Mouse (Mus musculus) hindbrain, embryonic 11.5 days (tissue): Measurements from ENCODE around the gene Birc2. TPM values are rescaled to one million over a fixed set of nuclear protein-coding genes. Genes with fewer than 3 reads are reported as not detected.

ENCODE experiments used
- ATAC-seq: fragments of 200-750 bp; cut with Nextera tagmentation; 2 replicates; pipeline ENCODE4 v1.8.0; 2017; ENCODE audit warnings: mild to moderate bottlenecking, moderate TSS enrichment, moderate library complexity; ENCODE audit not compliant: low FRiP score
- DNase-seq: peaks from one replicate; pipeline ENCODE4 v3.0.0-alpha.2; 2015; ENCODE audit warnings: low spot score
- H3K27ac ChIP-seq: fragments of 300-500 bp; sonication (generic); 2 replicates; pipeline ENCODE4 v1.5.1; 2014; ENCODE audit warnings: mild to moderate bottlenecking, low read depth, low read length
- H3K27me3 ChIP-seq: fragments of 300-500 bp; sonication (generic); 2 replicates; pipeline ENCODE4 v1.6.1; 2014; ENCODE audit warnings: mild to moderate bottlenecking, low read length, moderate library complexity, mixed read lengths; ENCODE audit not compliant: control insufficient read depth, insufficient read depth
- H3K36me3 ChIP-seq: fragments of 300-500 bp; sonication (generic); 2 replicates; pipeline ENCODE4 v1.6.1; 2014; ENCODE audit warnings: mild to moderate bottlenecking, low read length, moderate library complexity, mixed read lengths; ENCODE audit not compliant: control insufficient read depth, insufficient read depth
- H3K4me1 ChIP-seq: fragments of 300-500 bp; sonication (generic); replicated peaks from 2 replicates; pipeline ENCODE4 v1.6.1; 2014; ENCODE audit warnings: low read length, mixed read lengths; ENCODE audit not compliant: control insufficient read depth, insufficient read depth
- H3K4me2 ChIP-seq: fragments of 300-500 bp; sonication (generic); replicated peaks from 2 replicates; pipeline ENCODE4 v1.6.1; 2014; ENCODE audit warnings: mild to moderate bottlenecking, low read depth, low read length
- H3K4me3 ChIP-seq: fragments of 300-500 bp; sonication (generic); 2 replicates; pipeline ENCODE4 v1.5.1; 2014; ENCODE audit warnings: low read depth, low read length
- H3K9ac ChIP-seq: fragments of 300-500 bp; sonication (generic); 2 replicates; pipeline ENCODE4 v1.6.1; 2014; ENCODE audit warnings: low read depth, low read length
- H3K9me3 ChIP-seq: fragments of 300-500 bp; sonication (generic); 2 replicates; pipeline ENCODE4 v1.6.1; 2016; ENCODE audit warnings: low read length; ENCODE audit not compliant: control insufficient read depth
- WGBS: fragments of 180-500 bp; shearing (Covaris S2); extraction: QIAGEN DNeasy Blood & Tissue Kit; methylation state at CpG from one replicate; pipeline ENCODE4 v1.1.7; 2014; 5-methylcytosine and 5-hydroxymethylcytosine counted together
- polyA plus RNA-seq: library from polyadenylated mRNA; unstranded; fragments of >200 nt; fragmentation: Nextera tagmentation; extraction: Ambion mirVana; gene quantifications from 2 replicates; pipeline ENCODE4 v1.2.1, GENCODE M21; 2014

Birc2 gene
- polyA plus RNA-seq, 1 experiment from 2014 or later: 45.3 TPM

DNA sequence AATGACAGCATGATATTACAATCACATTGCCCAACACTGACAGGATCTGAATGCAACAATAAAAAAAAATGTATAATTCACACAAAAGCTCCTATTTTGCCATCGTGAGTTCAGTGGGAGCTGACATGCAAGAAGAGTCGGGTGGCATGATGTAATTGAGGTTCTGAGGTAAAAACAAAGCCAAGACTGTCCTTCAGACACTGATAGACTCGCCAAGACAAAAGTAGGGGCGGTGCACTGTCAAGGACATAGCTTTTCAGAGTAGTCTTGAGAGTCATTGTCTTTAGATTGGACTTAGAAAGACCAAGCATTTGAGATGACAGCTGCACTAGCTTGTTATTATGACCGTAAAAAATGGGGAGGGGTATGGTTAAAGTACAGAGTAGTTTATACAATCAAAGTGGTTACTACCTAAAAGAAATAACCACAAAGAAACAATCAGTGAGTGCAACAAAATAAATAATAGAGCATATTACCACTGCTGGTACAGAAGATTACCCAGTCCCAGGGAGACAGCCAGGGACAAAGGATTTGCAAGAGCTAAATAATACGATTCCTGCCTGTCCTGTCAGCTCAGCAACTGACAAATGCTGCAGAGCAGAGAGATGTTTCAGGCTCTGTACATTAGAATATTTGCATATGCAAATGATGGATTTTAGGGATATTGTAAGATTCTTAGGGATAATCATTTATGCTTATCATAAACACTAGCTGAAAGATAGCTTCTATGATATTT is 40.6 kb downstream of the Birc2 start:
- no peak; the same call in 1 of the 2 replicates for ATAC-seq
- 72% methylated on average over 6 of the region's 6 CpGs for WGBS
- Histone ChIP-seq H3K27ac (no peak overlapping the region), H3K4me3 (no peak overlapping the region), H3K4me2 (no peak overlapping the region), H3K27me3 (no peaks in the 10 kb centered on the region), H3K4me1 (no peaks in the 10 kb centered on the region), H3K36me3 (0 out of 2 replicates have a peak, but pooled peaks cover 2% of the 10 kb centered on the region), H3K9ac (no peak overlapping the region), H3K9me3 (no peaks in the 10 kb centered on the region)
- DNase-seq: no peak

DNA sequence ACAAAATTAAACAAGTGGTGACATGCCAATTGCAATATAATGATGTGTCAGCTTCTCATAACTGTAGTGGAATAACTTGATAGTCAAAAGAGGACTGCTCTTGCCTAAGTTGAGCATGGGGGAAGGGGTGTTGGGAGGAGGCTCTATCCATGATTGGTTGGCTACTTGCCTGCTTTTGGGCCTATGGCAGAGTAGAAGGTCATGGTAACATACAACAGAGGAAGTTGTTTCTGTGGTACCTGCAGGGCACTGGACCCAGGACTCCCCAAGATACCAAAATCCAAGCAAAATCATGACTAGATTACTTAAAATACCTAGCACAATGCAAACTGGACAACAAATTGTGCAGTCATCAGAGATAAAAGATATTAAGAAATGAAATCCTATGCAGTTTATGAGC is 41.3 kb downstream of the Birc2 start:
- Histone ChIP-seq H3K9ac (no peak overlapping the region), H3K4me3 (no peak overlapping the region), H3K4me2 (no peak overlapping the region), H3K9me3 (no peaks in the 10 kb centered on the region), H3K27ac (no peak overlapping the region), H3K36me3 (0 out of 2 replicates have a peak, but pooled peaks cover 2% of the 10 kb centered on the region), H3K4me1 (no peaks in the 10 kb centered on the region), H3K27me3 (no peaks in the 10 kb centered on the region)
- DNase-seq (no peak), ATAC-seq (no peak)

DNA sequence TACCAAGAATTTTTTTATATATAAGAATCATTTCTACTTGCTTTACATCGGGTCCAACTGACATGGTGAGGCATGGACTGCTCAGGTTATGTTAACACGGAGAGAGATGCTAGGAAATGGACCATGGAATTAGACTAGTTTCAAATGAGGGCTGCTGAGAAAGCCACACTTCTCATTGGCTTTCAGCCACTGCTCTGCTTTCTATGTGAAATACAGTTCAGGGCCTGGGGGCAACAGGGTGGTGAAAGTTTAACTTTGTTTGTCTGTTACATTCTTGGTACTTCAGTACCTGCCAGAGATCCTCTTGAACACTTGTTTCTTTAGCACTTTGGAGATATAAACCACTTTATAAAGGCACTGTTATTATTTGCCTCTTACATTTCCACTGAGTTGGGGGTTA is 43.3 kb downstream of the Birc2 start:
- no peaks in the 10 kb centered on the region for H3K9me3 ChIP-seq
- no peak overlapping the region for H3K4me3 ChIP-seq
- H3K4me2 ChIP-seq: no peak overlapping the region
- ATAC-seq (no peak), DNase-seq (no peak)
- no peaks in the 10 kb centered on the region for H3K4me1 ChIP-seq
- WGBS: 94% methylated on average over 2 of the region's 2 CpGs
- no peaks in the 10 kb centered on the region for H3K27me3 ChIP-seq
- H3K27ac ChIP-seq: no peak overlapping the region
- 0 out of 2 replicates have a peak, but pooled peaks cover 2% of the 10 kb centered on the region for H3K36me3 ChIP-seq
- no peak overlapping the region for H3K9ac ChIP-seq

DNA sequence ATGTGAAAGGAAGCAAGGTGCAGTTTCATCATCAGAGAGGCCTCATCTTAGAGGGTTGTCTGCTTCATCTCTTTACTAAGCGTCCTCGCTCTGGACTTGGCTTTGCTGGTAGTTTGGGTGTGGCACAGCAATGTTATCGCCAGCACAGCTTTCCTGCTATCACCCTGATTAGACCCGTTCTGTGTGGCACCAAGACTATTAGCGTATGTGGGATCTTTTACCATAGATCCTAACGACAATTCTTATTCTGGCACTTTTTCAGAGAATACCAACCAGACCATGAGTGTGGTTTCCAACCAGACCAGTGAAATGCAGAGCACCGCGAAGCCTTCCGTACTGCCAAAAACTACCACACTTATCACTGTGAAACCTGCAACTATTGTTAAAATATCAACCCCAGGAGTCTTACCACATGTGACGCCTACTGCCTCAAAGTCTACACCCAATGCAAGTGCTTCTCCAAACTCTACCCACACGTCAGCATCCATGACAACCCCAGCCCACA is 46.2 kb downstream of the Birc2 start:
- no peak for ATAC-seq
- no peaks in the 10 kb centered on the region for H3K9me3 ChIP-seq
- WGBS: 95% methylated on average over 11 of the region's 11 CpGs
- 0 out of 2 replicates have a peak, but pooled peaks cover 2% of the 10 kb centered on the region for H3K36me3 ChIP-seq
- H3K4me2 ChIP-seq: no peak overlapping the region
- no peak for DNase-seq
- H3K4me3 ChIP-seq: no peak overlapping the region
- H3K9ac ChIP-seq: no peak overlapping the region
- H3K27ac ChIP-seq: no peak overlapping the region
- no peaks in the 10 kb centered on the region for H3K27me3 ChIP-seq
- no peaks in the 10 kb centered on the region for H3K4me1 ChIP-seq

DNA sequence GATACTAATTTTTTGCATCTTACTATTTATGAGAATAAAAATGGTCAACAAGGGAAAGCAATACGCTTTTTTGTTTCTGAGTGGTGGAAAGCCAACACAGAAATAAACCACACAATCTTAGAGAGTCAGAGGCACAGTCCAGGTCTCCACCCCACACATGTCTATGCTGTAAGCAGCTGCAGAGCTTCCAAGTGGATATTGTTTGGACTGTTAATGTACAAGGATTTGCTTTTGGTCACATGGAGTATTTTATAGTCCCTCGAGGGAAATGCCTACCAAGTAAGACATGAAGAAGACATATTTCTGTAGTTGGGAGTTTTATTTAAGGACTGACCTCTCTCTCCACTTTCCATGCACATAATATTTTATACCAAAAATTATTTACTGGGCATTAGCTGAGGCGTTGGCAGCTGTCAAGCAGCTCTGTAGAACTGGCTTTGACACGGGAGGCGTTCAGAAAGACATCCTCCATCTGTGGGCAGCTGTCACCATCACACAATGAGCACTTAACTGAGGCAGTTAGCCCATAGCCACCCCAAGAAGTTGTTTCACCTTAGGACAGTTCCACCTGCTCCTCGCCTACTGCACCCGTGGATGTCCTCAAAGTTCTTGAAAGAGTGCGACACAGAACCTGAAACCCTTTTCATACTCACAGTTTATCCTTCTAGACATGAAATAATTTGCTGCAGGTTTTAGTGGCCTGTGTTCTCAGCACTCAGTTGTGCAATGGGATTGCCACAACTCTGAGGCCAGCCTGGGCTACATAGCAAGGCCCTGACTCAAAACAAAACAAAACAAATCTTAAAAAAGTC is 46.9 kb downstream of the Birc2 start:
- no peak for ATAC-seq
- H3K4me2 ChIP-seq: no peak overlapping the region
- H3K36me3 ChIP-seq: 0 out of 2 replicates have a peak, but pooled peaks cover 2% of the 10 kb centered on the region
- no peaks in the 10 kb centered on the region for H3K4me1 ChIP-seq
- DNase-seq: no peak
- 92% methylated on average over 8 of the region's 8 CpGs for WGBS
- H3K9me3 ChIP-seq: no peaks in the 10 kb centered on the region
- H3K27ac ChIP-seq: no peak overlapping the region
- H3K27me3 ChIP-seq: no peaks in the 10 kb centered on the region
- no peak overlapping the region for H3K4me3 ChIP-seq
- no peak overlapping the region for H3K9ac ChIP-seq

DNA sequence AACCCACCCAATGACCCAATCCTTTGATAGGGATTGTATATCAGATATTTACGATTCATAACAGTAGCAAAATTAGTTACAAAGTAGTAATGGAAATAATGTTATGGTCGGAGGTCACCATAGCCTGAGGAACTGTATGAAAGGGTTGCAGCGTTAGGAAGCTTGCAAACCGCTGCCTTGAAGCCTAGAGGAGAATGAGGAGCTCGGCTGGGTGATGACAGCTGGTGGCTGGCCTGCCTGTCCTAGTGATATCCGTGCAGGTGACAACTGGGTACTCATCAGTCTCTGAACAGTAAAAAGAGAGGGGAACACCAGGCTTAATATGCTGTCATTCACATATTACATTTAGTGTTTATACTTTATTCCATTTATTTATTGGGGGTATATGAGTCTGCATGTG is 48.5 kb downstream of the Birc2 start:
- Histone ChIP-seq H3K27me3 (no peaks in the 10 kb centered on the region), H3K36me3 (0 out of 2 replicates have a peak, but pooled peaks cover 2% of the 10 kb centered on the region), H3K9me3 (no peaks in the 10 kb centered on the region), H3K27ac (no peak overlapping the region), H3K4me1 (no peaks in the 10 kb centered on the region), H3K4me2 (no peak overlapping the region), H3K4me3 (no peak overlapping the region), H3K9ac (no peak overlapping the region)
- DNase-seq (no peak), ATAC-seq (no peak)
- WGBS: 89% methylated on average over 6 of the region's 6 CpGs

DNA sequence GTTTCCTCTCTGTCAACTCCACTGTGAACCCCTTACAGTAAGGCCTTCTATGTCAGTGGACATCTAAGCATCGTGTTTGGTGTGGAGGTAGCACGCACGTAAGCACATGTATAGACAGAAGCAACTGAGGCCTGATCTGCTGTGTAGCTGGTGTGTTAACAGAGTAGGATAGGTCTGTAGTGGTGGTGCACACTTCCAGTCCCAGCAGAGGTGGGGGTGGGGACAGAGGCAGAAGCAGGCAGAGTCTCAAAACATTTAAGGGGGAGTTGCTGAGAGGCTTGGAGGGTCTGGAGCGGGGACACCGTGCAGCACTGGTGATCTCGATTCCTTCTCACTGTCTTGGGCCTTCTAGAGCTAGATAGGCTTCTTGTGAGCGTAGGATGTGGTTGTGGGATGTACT is 50.8 kb downstream of the Birc2 start:
- no peak for ATAC-seq

DNA sequence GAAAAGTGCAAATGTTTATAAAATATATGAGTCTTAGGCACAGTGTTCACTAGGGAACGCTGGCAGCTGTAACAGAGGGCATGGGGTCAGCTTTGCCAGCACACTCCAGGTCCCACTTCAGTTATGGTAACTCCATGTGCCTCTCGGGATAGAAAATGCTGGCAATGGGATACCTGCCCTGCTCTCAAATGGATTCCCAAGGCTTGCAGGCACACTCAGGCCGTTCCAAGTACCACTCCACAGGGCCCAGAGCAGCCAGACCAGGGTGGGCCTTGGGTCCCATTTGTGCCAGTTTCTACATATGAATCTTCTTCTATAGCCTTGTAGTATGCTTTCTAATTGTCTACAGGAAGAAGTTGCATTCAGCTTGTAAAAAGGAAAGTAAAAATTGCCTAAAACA is 51.5 kb downstream of the Birc2 start:
- Histone ChIP-seq H3K27me3 (no peaks in the 10 kb centered on the region), H3K4me2 (no peak overlapping the region), H3K27ac (no peak overlapping the region), H3K36me3 (no peaks in the 10 kb centered on the region), H3K4me3 (no peak overlapping the region), H3K9me3 (no peaks in the 10 kb centered on the region), H3K9ac (no peak overlapping the region), H3K4me1 (no peaks in the 10 kb centered on the region)
- DNase-seq (no peak), ATAC-seq (no peak)
- 85% methylated on average over 3 of the region's 3 CpGs for WGBS

More for the DNA sequence above, 50.8 kb downstream of the Birc2 start:
- Histone ChIP-seq H3K27me3 (no peaks in the 10 kb centered on the region), H3K4me1 (no peaks in the 10 kb centered on the region), H3K4me2 (no peak overlapping the region), H3K36me3 (no peaks in the 10 kb centered on the region), H3K9me3 (no peaks in the 10 kb centered on the region), H3K4me3 (no peak overlapping the region), H3K9ac (no peak overlapping the region), H3K27ac (no peak overlapping the region)
- 79% methylated on average over 7 of the region's 7 CpGs for WGBS
- no peak for DNase-seq
